Mouse (Mus musculus) forebrain, embryonic 10.5 days (tissue): ENCODE measurements around the gene Carhsp1. TPM values are rescaled to one million over a fixed set of nuclear protein-coding genes. Genes with fewer than 3 reads are reported as not detected.

Experiments used
- DNase-seq: peaks from one replicate; pipeline ENCODE4 v3.0.0-alpha.2; 2017; ENCODE audit warnings: low spot score; ENCODE audit errors: extremely low spot score
- H3K27ac ChIP-seq: fragments of 300-500 bp; sonication (generic); 2 replicates; pipeline ENCODE4 v1.5.1; 2016; ENCODE audit warnings: mild to moderate bottlenecking
- H3K27me3 ChIP-seq: fragments of 300-500 bp; sonication (generic); 2 replicates; pipeline ENCODE4 v1.6.1; 2016; ENCODE audit warnings: mild to moderate bottlenecking; ENCODE audit not compliant: poor library complexity, severe bottlenecking
- H3K36me3 ChIP-seq: fragments of 300-500 bp; sonication (generic); replicated peaks from 2 replicates; pipeline ENCODE4 v1.6.1; 2016; ENCODE audit warnings: mild to moderate bottlenecking, moderate library complexity
- H3K4me1 ChIP-seq: fragments of 300-500 bp; sonication (generic); 2 replicates; pipeline ENCODE4 v1.6.1; 2016
- H3K4me3 ChIP-seq: fragments of 300-500 bp; sonication (generic); 2 replicates; pipeline ENCODE4 v1.5.1; 2016; ENCODE audit warnings: mild to moderate bottlenecking, moderate library complexity
- H3K9me3 ChIP-seq: fragments of 300-500 bp; sonication (generic); 2 replicates; pipeline ENCODE4 v1.6.1; 2016; ENCODE audit warnings: mild to moderate bottlenecking, moderate library complexity
- WGBS: fragments of 180-500 bp; shearing (Covaris S2); methylation state at CpG from one replicate; pipeline ENCODE4 v1.1.7; 2016; 5-methylcytosine and 5-hydroxymethylcytosine counted together
- microRNA-seq: library from miRNA; unstranded; fragments of <30 nt; microRNA quantifications from one replicate; pipeline ENCODE4, GENCODE M21; 2017
- polyA plus RNA-seq: library from polyadenylated mRNA; unstranded; fragments of >200 nt; fragmentation: Nextera tagmentation; extraction: Ambion mirVana; gene quantifications from 2 replicates; pipeline ENCODE4 v1.2.1, GENCODE M21; 2016

Gene Carhsp1
- polyA plus RNA-seq, 1 experiment from 2014 or later = 143 TPM

GRCm38 (mm10) chr16:8620315-8621115 is 51.4 kb downstream of the Carhsp1 start:
- DNase-seq = no peak
- Histone ChIP-seq H3K27me3 (no peaks in the 10 kb centered on the region), H3K36me3 (no peaks in the 10 kb centered on the region), H3K27ac (no peak overlapping the region), H3K4me1 (peaks cover 14% of the 10 kb centered on the region), H3K9me3 (peaks cover 5% of the 10 kb centered on the region; the same call in 1 of the 2 replicates), H3K4me3 (no peak overlapping the region)
- 88% methylated on average over 16 of the region's 16 CpGs for WGBS

DNA sequence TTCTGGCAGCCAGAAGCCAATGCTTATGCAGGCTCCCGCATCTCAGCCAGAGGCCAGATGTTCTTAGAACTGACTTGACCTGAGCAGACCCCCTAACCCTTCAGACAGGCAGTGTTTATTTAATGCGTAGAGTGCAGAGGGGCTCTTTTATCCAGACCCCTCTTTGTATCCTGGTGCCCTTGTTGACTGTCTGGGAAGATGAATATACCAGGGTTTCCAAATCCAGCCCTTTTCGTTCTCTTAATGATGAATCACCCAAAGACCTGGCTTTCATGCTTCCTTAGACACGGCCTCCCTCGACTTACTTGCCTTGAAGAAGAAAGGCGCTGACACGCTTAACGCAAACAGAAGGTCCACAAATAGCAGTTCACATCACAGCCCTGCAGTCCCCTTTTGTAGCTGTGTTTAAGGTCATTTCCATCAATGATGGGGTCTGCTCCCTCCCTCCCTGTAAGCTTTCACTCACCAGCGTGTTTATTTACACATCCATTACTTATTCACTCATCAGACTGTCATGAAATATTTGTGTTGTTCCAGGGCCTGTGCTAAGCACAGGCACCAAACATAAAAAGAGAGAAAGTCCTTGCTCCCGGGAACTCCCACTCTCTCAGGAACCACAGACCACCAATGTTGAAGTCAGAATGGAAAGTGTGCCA is 52.2 kb downstream of the Carhsp1 start:
- DNase-seq = no peak
- peaks cover 5% of the 10 kb centered on the region; the same call in 1 of the 2 replicates for H3K9me3 ChIP-seq
- H3K27ac ChIP-seq = no peak overlapping the region
- WGBS = 68% methylated on average over 10 of the region's 10 CpGs
- no peaks in the 10 kb centered on the region for H3K36me3 ChIP-seq
- no peak overlapping the region for H3K4me3 ChIP-seq
- peaks cover 14% of the 10 kb centered on the region for H3K4me1 ChIP-seq
- H3K27me3 ChIP-seq = no peaks in the 10 kb centered on the region

- H3K27me3 ChIP-seq = no peaks in the 10 kb centered on the region
- DNase-seq = no peak
- H3K27ac ChIP-seq = no peak overlapping the region
- no peak overlapping the region for H3K4me3 ChIP-seq
- 86% methylated on average over 3 of the region's 3 CpGs for WGBS
- H3K9me3 ChIP-seq = no peaks in the 10 kb centered on the region
- H3K4me1 ChIP-seq = no peaks in the 10 kb centered on the region
- H3K36me3 ChIP-seq = no peaks in the 10 kb centered on the region
These were observed 58.5 kb downstream of the Carhsp1 start for GRCm38 (mm10) chr16:8613447-8613846.

GRCm38 (mm10) chr16:8613039-8613438 is 58.9 kb downstream of the Carhsp1 start:
- no peak for DNase-seq
- Histone ChIP-seq H3K27ac (no peak overlapping the region), H3K4me1 (no peaks in the 10 kb centered on the region), H3K4me3 (no peak overlapping the region), H3K27me3 (no peaks in the 10 kb centered on the region), H3K9me3 (no peaks in the 10 kb centered on the region), H3K36me3 (no peaks in the 10 kb centered on the region)
- 85% methylated on average over 4 of the region's 4 CpGs for WGBS

- no peaks in the 10 kb centered on the region for H3K4me1 ChIP-seq
- no peak overlapping the region for H3K4me3 ChIP-seq
- no peaks in the 10 kb centered on the region for H3K9me3 ChIP-seq
- no peaks in the 10 kb centered on the region for H3K36me3 ChIP-seq
- no peaks in the 10 kb centered on the region for H3K27me3 ChIP-seq
- 91% methylated on average over 8 of the region's 8 CpGs for WGBS
- DNase-seq = no peak
- no peak overlapping the region for H3K27ac ChIP-seq
These were observed 59.5 kb downstream of the Carhsp1 start for GRCm38 (mm10) chr16:8612214-8613005.

DNA sequence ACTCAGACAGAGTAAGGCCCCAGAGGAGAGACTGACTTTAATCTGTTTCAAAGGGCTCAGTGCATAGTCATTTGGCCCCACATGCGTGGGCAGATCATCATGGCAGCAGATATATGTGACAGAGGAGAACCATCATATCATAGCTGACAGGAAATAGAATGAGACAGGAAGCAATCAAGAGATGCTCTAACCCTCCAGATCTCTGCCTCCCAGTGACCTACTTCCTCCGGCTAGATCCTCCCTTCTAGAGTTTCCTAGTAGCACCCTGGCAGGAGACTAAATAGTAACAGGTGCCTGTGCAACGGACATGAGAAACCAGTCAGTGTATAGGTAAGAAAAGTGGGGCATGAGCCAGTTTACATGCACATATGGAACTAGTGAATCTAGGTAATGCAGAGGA is 61.6 kb downstream of the Carhsp1 start:
- WGBS = 83% methylated on average over 3 of the region's 3 CpGs
- DNase-seq = no peak

More for the DNA sequence above, 61.6 kb downstream of the Carhsp1 start:
- Histone ChIP-seq H3K9me3 (no peaks in the 10 kb centered on the region), H3K4me1 (no peaks in the 10 kb centered on the region), H3K27me3 (no peaks in the 10 kb centered on the region), H3K36me3 (no peaks in the 10 kb centered on the region), H3K27ac (no peak overlapping the region), H3K4me3 (no peak overlapping the region)

Small RNA genes lying within 50 kb of the gene (microRNA-seq; reads per million reads assigned to microRNA genes)
- gene Gm22137 = not detected

Other genes starting within 250 kb of the Carhsp1 start
- 0.14 TPM in 1 of 2 replicates, not detected in the other for gene Tmem114, start 247.0 kb downstream of the Carhsp1 start, polyA plus RNA-seq
- gene Mettl22, start 201.4 kb downstream of the Carhsp1 start, polyA plus RNA-seq = 24.4 and 25.7 TPM in 2 replicates
- 16.2 and 16.8 TPM in 2 replicates for gene Abat, start 158.7 kb downstream of the Carhsp1 start, polyA plus RNA-seq
- gene Pmm2, start 34.5 kb downstream of the Carhsp1 start, polyA plus RNA-seq = 49.8 and 54.4 TPM in 2 replicates
- 27.1 and 27.5 TPM in 2 replicates for gene Tmem186, start 34.4 kb downstream of the Carhsp1 start, polyA plus RNA-seq
- gene Gm5767, start 8.6 kb upstream of the Carhsp1 start, polyA plus RNA-seq = 0.26 TPM in 1 of 2 replicates, not detected in the other
- gene Usp7, start 120.2 kb upstream of the Carhsp1 start, polyA plus RNA-seq = 32.7 and 33.4 TPM in 2 replicates
- 17.9 and 18.4 TPM in 2 replicates for gene 1810013L24Rik, start 157.9 kb upstream of the Carhsp1 start, polyA plus RNA-seq